Mouse (Mus musculus) gonadal fat pad, adult 2 months (tissue): Measurements from ENCODE around the gene Pigf. TPM values are rescaled to one million over a fixed set of nuclear protein-coding genes. Genes with fewer than 3 reads are reported as not detected.
"Not testable (repeated sequence)": the region's sequence is repeated elsewhere in the genome, so short reads cannot be mapped to it uniquely, and the experiment has no call there.

Experiments used
- DNase-seq: peaks from one replicate; pipeline ENCODE4 v3.0.0-alpha.2; 2012; ENCODE audit warnings: low read depth
- polyA plus RNA-seq: library from polyadenylated mRNA; depleted of rRNA; stranded (reverse); fragments of >200 nt; gene quantifications from 2 replicates; pipeline ENCODE4 v1.2.3, GENCODE M21; 2012; rRNA removed

The Pigf gene
- 10.2 and 12.8 TPM in 2 replicates for polyA plus RNA-seq

- peak; percentile 74 for DNase-seq
Observed at GRCm38 (mm10) chr17:87025269-87025949, at the start of gene Pigf, which contains the start of gene Cript. TSS of gene Pigf (minus strand) at chr17:87025406. TSS of gene Cript (plus strand) at chr17:87025550.

DNA sequence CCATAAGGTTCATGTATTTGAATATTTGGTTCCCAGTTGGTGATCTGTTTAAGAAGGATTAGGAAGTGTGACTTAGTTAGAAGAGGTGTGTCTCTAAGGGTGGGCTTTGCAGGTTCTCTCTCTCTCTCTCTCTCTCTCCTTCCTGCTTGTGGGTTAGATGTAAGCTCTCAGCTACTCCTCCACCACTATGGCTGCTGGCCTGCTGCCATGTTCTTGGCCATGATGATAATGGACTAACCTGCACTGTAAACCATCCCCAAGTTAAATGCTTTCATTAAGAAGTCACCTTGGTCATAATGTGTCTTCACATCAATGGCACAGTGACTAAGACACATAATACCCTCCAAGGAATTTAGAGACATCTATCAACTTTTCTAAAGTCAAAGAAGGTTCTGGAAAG, 48.3 kb upstream of the Pigf start:
- no peak for DNase-seq

- no peak for DNase-seq
Observed at GRCm38 (mm10) chr17:87072766-87073440, 47.7 kb upstream of the Pigf start.

DNA sequence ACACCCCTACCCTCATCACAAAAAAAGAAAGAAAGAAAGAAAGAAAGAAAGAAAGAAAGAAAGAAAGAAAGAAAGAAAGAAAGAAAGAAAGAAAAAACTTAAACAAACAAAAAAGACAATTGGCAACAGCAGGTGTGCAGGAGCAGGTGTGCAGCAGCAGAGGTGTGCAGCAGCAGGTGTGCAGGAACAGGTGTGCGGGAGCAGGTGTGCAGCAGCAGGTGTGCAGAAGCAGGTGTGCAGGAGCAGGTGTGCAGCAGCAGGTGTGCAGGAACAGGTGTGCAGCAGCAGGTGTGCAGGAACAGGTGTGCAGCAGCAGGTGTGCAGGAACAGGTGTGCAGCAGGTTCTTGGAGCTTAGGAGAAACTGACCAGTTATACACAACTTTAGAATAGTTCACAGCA, 47.0 kb upstream of the Pigf start:
- not testable (repeated sequence) for DNase-seq

- no peak for DNase-seq
Observed at GRCm38 (mm10) chr17:87068997-87069396, 43.8 kb upstream of the Pigf start.

- no peak for DNase-seq
Observed at GRCm38 (mm10) chr17:87063969-87064368, 38.8 kb upstream of the Pigf start.

DNA sequence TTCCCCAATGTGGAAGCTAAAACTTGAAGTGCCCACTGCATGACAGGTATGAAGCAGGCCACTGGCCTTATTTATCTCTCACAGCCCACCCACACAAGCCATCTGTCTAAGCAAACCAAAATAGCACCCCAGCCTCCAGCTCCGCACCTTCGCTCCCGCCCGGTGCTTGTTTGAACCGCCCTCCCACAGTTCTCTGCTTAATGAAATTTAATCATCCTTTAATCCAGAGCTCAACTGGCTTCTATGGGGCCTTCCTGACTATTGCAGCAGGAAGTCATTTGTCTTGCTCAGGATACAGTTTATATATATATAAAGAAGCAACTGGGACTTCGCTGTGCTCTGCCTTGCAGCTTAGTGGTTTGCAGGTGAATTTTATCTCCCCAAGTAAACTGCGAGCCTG, 38.3 kb upstream of the Pigf start:
- no peak for DNase-seq

GRCm38 (mm10) chr17:87062639-87063038, 37.4 kb upstream of the Pigf start:
- no peak for DNase-seq

GRCm38 (mm10) chr17:87057486-87058266, 32.5 kb upstream of the Pigf start:
- DNase-seq: no peak

GRCm38 (mm10) chr17:87056761-87057160, 31.6 kb upstream of the Pigf start:
- no peak for DNase-seq

- DNase-seq: no peak
Observed at GRCm38 (mm10) chr17:87055663-87056062, 30.5 kb upstream of the Pigf start.

GRCm38 (mm10) chr17:87055051-87055459, 29.8 kb upstream of the Pigf start:
- no peak for DNase-seq

GRCm38 (mm10) chr17:87053921-87054320, 28.7 kb upstream of the Pigf start:
- no peak for DNase-seq

DNA sequence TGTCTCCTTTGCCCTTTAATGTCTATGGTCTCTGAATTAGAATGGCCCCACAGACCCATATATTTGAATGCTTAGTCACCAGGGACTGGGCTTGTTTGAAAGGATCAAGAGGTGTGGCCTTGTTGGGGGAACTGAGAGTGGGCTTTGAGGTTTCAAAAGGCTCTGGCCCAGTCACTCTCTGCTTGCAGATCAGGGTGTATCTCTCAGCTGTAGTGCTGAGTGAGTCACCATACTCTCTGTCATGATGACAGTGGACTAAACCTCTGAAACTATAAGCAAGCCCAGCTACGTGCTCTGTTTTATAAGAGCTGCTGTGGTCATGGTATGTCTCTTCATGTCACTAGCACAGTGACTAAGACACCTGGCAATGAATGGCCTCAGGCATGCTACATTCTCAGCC, 27.2 kb upstream of the Pigf start:
- no peak for DNase-seq

DNA sequence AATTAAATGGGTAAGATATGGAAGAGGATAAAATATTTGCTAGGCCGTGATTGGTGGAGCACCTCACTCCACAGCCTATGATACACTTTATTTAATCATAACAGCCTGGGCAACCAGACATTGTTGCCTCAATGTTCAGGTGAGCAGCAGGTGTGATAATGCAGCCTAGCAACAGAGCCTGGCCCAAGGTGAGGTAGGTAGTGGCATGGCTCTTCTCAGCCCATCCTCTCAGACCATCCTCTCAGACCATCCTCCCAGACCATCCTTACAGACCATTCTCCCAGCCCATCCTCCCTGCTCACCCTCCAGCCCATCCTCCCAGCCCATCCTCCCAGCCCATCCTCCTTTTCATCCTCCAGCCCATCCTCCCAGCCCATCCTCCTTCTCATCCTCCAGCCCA, 26.4 kb upstream of the Pigf start:
- DNase-seq: no peak

DNA sequence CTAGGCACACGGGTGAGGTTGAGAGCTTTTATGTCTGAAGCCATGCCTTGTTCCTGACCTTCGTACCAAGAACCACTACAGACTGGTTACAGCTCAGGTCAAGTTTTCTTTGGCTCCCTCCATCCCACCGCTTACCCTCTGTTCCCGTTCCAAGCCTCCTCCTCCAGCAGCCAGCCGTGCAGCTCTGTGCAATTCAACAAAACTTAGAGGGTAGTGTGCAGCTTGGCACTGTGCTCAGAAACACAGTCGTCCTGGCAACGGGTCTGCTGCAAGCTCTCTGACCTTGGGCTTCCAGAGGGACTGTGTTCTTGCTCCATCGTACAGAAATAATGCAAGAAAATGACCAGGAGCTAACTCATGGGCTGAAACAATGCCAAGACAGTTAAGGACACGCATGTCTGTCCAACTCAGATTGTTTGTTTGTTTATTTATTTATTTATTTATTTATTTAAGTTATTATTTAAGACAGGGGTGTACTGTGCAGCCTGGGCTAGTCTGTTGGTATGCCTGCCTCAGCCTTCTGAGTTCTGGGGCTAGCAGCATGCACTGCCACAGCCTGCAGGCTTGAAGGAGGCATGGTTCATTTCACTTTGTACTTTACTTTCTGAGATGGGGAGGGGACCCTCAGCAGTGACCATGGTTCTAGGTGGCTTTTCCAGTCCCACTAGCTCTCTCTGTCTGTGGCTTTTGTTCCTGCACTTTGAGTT, 25.4 kb upstream of the Pigf start:
- DNase-seq: no peak

DNA sequence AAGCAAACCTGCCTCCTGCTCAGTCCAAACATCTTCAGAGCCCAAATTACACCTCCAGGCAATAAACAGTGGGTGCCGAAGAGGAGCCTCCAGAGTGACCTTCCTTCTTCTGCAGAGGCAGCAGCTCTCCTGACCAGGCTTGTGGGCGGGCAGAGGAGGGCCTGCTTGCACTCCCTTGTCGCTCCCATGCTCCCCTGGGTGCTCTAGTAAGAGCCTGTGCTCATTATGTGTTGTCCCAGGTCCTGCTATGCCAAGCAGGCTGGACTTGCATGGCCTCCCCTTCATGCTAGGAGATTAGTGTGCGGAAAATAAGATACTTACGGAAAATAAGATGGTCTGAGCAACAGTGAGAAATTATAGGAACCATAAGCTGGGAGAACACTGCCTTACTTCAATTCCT, 24.5 kb upstream of the Pigf start:
- DNase-seq: no peak

GRCm38 (mm10) chr17:87044796-87045195, 19.6 kb upstream of the Pigf start:
- no peak for DNase-seq

- DNase-seq: no peak
Observed at GRCm38 (mm10) chr17:87044364-87044763, 19.2 kb upstream of the Pigf start.

- no peak for DNase-seq
Observed at GRCm38 (mm10) chr17:87041739-87042138, 16.5 kb upstream of the Pigf start.

DNA sequence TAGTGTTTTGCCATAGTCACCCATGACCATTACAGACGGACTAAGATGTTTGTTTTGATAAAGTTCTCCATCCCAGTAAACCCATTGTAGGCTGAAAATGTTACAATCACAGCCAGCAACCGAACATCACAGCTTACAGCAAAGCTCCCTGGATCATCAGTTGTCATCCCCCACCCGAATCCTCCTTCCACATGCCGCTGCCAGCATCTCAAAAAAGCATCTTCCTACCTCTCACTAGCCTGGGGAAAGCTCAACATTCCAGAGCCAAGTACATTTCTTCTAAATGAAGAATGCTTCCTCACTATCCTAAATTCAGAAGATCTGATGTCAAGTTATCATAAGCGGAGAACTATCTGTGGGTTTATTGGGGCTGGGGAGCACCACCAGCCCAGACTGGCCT, 13.3 kb upstream of the Pigf start:
- no peak for DNase-seq
